Mouse (Mus musculus): ENCODE results near the gene Ptprm. TPM values are rescaled to one million over a fixed set of nuclear protein-coding genes. Genes with fewer than 3 reads are reported as not detected.

Ptprm gene
- polyA plus RNA-seq (2015; fragmentation: Nextera tagmentation; extraction: Ambion mirVana): 18.7 and 18.9 TPM in 2 replicates

DNA sequence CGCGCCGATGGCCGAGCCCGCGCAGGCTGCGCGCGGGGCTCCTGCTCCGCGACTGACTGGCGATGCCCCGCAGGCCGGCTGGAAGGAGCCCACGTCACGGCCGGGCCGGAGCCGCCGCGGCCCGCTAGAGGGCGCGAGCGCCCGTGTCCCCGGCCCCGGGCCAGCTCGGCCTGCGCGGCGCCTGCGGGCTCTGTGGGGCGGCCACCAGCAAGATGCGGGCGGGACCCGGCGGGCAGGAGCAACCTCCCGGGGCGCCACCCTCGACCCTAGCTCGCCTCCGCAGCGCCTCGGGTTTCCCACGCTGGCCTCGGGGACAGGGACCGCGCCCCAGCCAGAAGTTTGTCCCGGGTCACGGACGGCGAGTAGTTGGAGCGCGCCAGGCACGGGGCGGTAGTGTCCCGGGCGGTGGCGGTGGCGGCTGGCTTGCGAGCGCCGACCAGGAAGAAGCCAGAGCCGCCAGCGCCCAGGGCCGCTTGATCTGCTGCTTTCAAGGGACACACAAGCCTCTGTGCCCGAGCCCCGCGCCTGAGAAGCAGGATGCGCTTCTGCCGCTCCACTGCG is at the start of gene Ptprm:
Gene Ptprm (minus strand): TSS at position 7 of the 561 bp plus-strand sequence.
- Histone ChIP-seq H3K27me3 (no peaks in the 10 kb centered on the region), H3K9ac (peak within 1 kb of the TSS; percentile 81), H3K4me3 (replicated peaks) (peak within 1 kb of the TSS; percentile 89), H3K27ac (peak within 1 kb of the TSS; percentile 84), H3K36me3 (no peaks in the 10 kb centered on the region), H3K9me3 (replicated peaks) (no peaks in the 10 kb centered on the region), H3K4me1 (peaks cover 29% of the 10 kb centered on the region), H3K4me2 (peak within 1 kb of the TSS; percentile 88)
- under 1% methylated on average over 72 of the region's 73 CpGs for WGBS
- ATAC-seq (replicated peaks; ENCODE audit: low FRiP score): peak; percentile 95

DNA sequence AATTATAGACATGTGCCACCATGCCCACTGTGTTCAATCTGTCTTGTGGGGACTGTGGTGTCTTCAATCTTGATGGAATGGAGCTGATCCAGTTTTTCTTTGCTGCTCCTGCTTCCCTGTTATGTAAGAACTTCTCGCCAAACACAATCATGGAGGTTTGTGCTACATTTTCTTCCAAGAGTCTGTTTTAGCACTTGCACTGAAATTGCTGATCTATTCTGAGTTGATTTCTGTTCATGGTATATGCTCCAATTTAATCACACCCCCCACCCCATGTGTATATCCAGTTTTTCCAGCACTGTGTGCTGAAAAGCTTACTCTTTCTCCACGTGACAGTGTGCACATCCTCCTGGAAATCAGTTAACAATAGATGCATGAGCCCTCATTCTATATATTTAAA is 41.9 kb upstream of the Ptprm start:
- H3K27me3 ChIP-seq: no peaks in the 10 kb centered on the region
- no peak overlapping the region for H3K4me3 ChIP-seq (replicated peaks)
- H3K27ac ChIP-seq: no peak overlapping the region
- no peak overlapping the region for H3K9ac ChIP-seq
- H3K9me3 ChIP-seq (replicated peaks): no peaks in the 10 kb centered on the region
- no peaks in the 10 kb centered on the region for H3K4me1 ChIP-seq
- no peak overlapping the region for H3K4me2 ChIP-seq
- WGBS: 81% methylated on average over 2 of the region's 2 CpGs
- no peak for ATAC-seq (replicated peaks; ENCODE audit: low FRiP score)
- no peaks in the 10 kb centered on the region for H3K36me3 ChIP-seq

DNA sequence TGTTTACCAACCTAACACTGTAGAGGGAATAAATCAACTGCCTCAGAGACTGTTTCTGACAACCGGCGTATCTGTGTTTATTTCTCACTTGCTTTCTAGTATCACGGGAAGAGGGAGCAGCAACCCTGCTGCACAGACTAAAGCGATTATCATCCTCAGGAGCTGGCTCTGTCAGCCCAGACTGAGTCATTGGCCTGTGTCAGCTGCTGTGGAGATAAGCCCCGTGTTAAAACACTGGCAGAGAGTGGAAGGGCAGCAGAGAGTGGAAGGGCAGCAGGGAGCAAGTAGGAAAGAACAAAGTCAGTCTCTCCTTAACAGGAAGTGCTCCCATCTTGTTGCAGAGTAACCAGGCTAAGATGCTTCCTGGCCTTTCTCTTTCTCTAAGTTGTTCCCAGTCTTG is 36.6 kb upstream of the Ptprm start:
- Histone ChIP-seq H3K9ac (no peak overlapping the region), H3K27ac (no peak overlapping the region), H3K4me1 (no peaks in the 10 kb centered on the region), H3K9me3 (replicated peaks) (no peaks in the 10 kb centered on the region), H3K36me3 (no peaks in the 10 kb centered on the region), H3K4me3 (replicated peaks) (no peak overlapping the region), H3K4me2 (no peak overlapping the region), H3K27me3 (no peaks in the 10 kb centered on the region)
- no peak for ATAC-seq (replicated peaks; ENCODE audit: low FRiP score)
- 61% methylated on average over 5 of the region's 5 CpGs for WGBS

DNA sequence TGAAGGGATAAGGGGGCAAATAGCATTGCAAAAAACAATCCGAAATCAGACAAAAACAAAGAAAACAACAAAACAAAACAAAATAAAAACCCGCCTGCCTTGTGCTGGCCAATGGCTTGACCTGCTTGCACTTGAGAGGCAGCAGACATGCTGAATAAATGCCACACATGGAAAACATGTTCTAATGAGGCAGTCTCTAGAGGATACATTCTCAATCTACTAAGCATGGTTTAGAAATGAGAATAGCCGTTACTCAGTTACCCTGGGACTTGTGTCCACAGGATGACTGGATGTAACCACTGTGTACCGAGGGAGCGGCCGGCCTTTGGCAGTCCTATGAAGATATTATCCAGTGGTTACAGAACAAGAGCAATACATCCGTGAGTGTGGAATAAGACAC is 33.9 kb upstream of the Ptprm start:
- Histone ChIP-seq H3K4me2 (no peak overlapping the region), H3K4me1 (no peaks in the 10 kb centered on the region), H3K9ac (no peak overlapping the region), H3K36me3 (no peaks in the 10 kb centered on the region), H3K4me3 (replicated peaks) (no peak overlapping the region), H3K9me3 (replicated peaks) (no peaks in the 10 kb centered on the region), H3K27me3 (no peaks in the 10 kb centered on the region), H3K27ac (no peak overlapping the region)
- 83% methylated on average over 7 of the region's 7 CpGs for WGBS
- no peak for ATAC-seq (replicated peaks; ENCODE audit: low FRiP score)

DNA sequence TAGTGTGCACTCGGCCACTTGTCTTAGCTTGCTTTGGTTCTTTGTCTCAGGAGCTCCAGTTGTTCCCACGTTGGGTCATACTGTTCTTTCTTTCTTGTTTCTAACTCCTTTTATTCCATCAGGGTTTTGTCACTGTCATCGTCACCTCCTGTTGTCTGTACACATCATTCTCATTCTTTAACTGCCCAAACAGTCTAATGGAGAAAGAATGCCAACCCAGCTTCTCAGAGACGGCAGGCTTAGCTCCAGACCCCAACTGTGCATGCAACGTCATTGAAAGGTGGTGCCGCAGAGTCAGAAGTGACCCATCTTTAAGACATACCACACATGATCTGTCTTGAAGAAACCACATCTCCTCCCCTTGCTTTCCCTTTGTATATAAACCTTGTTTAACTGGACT is 31.0 kb upstream of the Ptprm start:
- H3K27ac ChIP-seq: no peak overlapping the region
- no peak overlapping the region for H3K4me3 ChIP-seq (replicated peaks)
- H3K27me3 ChIP-seq: no peaks in the 10 kb centered on the region
- H3K4me2 ChIP-seq: no peak overlapping the region
- no peak for ATAC-seq (replicated peaks; ENCODE audit: low FRiP score)
- H3K9ac ChIP-seq: no peak overlapping the region
- 78% methylated on average over 6 of the region's 6 CpGs for WGBS
- no peaks in the 10 kb centered on the region for H3K36me3 ChIP-seq
- H3K4me1 ChIP-seq: no peaks in the 10 kb centered on the region
- H3K9me3 ChIP-seq (replicated peaks): no peaks in the 10 kb centered on the region

DNA sequence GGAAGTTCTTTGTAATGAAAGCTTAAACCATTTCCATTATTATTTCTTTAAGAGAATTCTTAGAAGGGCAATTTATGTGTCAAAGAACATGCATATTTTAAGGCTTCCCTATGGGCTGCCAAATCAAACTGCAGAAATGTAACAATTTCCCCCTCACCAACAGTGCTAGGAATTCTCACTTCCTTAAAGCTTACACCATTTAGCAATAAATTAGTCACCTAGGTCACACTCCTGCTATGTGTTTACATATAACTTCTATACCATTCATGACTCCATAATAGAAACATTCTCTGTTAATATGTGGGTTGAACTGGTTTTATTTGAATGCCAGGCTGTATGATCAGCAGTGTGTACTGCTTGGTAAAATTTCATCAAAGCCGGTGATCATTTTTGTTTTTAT is 29.4 kb upstream of the Ptprm start:
- H3K36me3 ChIP-seq: no peaks in the 10 kb centered on the region
- no peak for ATAC-seq (replicated peaks; ENCODE audit: low FRiP score)
- WGBS: 88% methylated on average over 1 of the region's 1 CpGs
- no peak overlapping the region for H3K27ac ChIP-seq
- no peak overlapping the region for H3K4me3 ChIP-seq (replicated peaks)
- no peak overlapping the region for H3K4me2 ChIP-seq
- no peaks in the 10 kb centered on the region for H3K27me3 ChIP-seq
- no peaks in the 10 kb centered on the region for H3K9me3 ChIP-seq (replicated peaks)
- no peak overlapping the region for H3K9ac ChIP-seq
- no peaks in the 10 kb centered on the region for H3K4me1 ChIP-seq

DNA sequence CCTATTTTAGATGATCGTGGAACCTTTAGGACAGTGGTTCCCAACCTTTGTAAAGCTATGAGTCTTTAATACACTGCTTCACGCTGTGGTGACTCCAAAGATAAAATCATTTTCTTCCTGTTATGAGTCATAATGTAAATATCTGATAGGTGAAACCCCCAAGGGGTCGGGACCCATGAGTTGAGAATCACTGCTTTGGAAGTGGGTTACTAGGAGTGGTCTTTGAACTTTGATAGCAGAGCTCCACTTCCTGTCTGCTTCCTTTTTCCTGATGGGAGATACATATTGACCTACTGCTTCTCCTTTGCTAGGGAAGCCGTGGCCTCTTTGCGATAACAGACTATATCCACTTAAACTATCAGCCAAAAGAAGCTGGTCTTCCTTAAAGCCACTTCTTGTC is 27.4 kb upstream of the Ptprm start:
- H3K36me3 ChIP-seq: no peaks in the 10 kb centered on the region
- H3K9ac ChIP-seq: no peak overlapping the region
- no peaks in the 10 kb centered on the region for H3K4me1 ChIP-seq
- H3K27me3 ChIP-seq: no peaks in the 10 kb centered on the region
- no peak overlapping the region for H3K27ac ChIP-seq
- 69% methylated on average over 5 of the region's 5 CpGs for WGBS
- no peak overlapping the region for H3K4me3 ChIP-seq (replicated peaks)
- no peak for ATAC-seq (replicated peaks; ENCODE audit: low FRiP score)
- no peaks in the 10 kb centered on the region for H3K9me3 ChIP-seq (replicated peaks)
- no peak overlapping the region for H3K4me2 ChIP-seq

DNA sequence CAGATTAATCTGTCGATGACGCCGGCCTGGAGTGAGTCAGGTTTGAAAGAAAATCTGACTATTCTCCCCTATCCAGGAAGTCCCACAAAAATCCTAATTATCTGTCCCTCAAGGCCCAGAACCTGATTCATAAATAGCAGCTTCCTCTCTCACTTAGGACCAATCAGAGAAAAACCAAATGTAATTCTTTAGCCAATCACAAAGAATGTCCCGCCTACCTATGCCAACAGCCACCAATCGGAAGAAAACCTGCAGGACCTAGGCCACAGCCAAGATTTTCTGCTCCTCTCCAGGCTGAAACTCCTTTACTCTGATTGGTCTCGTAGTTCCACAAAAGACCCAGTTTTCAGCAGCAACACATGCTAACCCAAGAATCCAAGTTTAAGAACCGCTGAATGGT is 13.6 kb upstream of the Ptprm start:
- no peak overlapping the region for H3K4me2 ChIP-seq
- no peak overlapping the region for H3K27ac ChIP-seq
- H3K36me3 ChIP-seq: no peaks in the 10 kb centered on the region
- ATAC-seq (replicated peaks; ENCODE audit: low FRiP score): no peak
- no peak overlapping the region for H3K4me3 ChIP-seq (replicated peaks)
- no peaks in the 10 kb centered on the region for H3K27me3 ChIP-seq
- no peaks in the 10 kb centered on the region for H3K9me3 ChIP-seq (replicated peaks)
- peaks cover 4% of the 10 kb centered on the region for H3K4me1 ChIP-seq
- WGBS: 93% methylated on average over 7 of the region's 7 CpGs
- H3K9ac ChIP-seq: no peak overlapping the region

DNA sequence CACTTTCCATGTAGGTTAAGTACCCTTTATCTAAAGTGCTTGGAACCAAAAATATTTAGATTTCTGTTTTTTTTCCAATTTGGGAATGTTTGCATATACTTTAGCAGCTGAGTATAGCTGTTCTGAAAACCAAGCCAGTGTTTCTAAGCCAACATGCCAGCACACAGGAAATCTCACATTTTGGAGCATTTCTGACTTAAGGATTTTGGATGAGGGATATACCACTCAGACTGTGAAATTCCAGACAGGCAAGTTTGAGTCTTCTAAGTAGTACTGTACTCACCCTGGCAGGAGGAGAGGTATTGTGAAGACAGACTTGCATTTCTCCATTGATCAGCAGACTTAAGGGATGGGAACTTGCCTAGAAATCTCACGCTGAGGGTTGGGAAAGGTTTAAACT is 10.2 kb upstream of the Ptprm start:
- Histone ChIP-seq H3K27me3 (no peaks in the 10 kb centered on the region), H3K4me1 (peaks cover 4% of the 10 kb centered on the region), H3K4me3 (replicated peaks) (no peak overlapping the region), H3K36me3 (no peaks in the 10 kb centered on the region), H3K9me3 (replicated peaks) (no peaks in the 10 kb centered on the region), H3K4me2 (no peak overlapping the region), H3K27ac (no peak overlapping the region), H3K9ac (no peak overlapping the region)
- no peak for ATAC-seq (replicated peaks; ENCODE audit: low FRiP score)
- 81% methylated on average over 1 of the region's 1 CpGs for WGBS

DNA sequence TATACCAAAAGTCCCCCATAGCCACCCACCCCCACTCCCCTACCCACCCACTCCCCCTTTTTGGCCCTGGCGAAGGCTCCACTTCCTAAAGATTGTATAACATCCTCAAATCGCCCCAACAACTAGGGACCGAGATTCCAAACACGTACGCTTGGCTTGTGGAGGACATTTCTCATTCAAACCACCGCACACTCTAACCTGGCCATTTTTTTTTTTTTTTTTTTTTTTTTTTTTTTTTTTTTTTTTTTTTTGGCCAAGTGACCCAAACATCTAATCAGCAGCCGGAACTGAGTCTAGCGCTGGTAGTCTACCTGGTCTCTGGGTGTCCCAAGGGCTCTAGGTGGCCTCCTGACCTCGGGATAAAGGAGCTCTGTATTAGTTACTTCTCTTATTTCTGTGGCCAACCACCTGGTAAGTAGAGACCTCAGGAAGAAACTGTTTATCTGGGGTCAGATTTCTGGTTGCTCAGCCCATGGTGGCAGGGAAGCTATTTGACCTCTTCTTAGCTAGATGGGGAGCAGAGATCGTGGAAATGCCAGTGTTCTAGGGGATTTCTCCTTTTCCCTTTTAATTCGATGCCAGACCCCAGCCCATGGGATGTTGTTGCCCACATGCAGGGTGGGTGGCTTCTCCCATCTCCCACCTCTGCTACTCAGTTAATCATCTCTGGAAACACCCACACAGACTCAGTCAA is 9.3 kb upstream of the Ptprm start:
- WGBS: 73% methylated on average over 11 of the region's 11 CpGs
- Histone ChIP-seq H3K9me3 (replicated peaks) (no peaks in the 10 kb centered on the region), H3K4me2 (no peak overlapping the region), H3K27ac (no peak overlapping the region), H3K4me1 (peaks cover 4% of the 10 kb centered on the region), H3K36me3 (no peaks in the 10 kb centered on the region), H3K27me3 (no peaks in the 10 kb centered on the region), H3K4me3 (replicated peaks) (no peak overlapping the region), H3K9ac (no peak overlapping the region)
- no peak; the same call in 1 of the 2 replicates for ATAC-seq (replicated peaks; ENCODE audit: low FRiP score)

DNA sequence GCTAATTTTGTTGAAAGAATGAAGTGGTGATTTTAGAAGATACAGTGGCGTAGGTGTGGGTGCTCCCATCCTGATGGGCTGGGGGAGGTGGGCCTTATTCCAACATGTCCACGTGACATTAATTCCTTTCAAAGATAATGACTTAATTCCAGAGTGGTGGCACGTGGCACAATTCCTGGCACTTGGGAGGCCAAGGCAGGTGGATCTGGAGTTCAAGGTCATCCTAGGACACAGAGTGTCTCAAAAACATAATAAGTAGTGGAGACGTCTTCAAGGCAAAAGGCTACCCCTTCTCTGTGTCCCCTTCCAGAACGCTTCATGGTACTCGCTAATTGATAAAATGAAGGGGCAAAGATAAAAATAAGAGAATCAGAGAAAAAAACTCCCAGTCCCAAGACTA is 7.9 kb upstream of the Ptprm start:
- no peak overlapping the region for H3K27ac ChIP-seq
- no peaks in the 10 kb centered on the region for H3K27me3 ChIP-seq
- H3K4me2 ChIP-seq: no peak overlapping the region
- no peak overlapping the region for H3K4me3 ChIP-seq (replicated peaks)
- WGBS: 86% methylated on average over 6 of the region's 6 CpGs
- H3K36me3 ChIP-seq: no peaks in the 10 kb centered on the region
- no peak overlapping the region for H3K9ac ChIP-seq
- ATAC-seq (replicated peaks; ENCODE audit: low FRiP score): no peak
- H3K9me3 ChIP-seq (replicated peaks): no peaks in the 10 kb centered on the region
- peaks cover 4% of the 10 kb centered on the region for H3K4me1 ChIP-seq

DNA sequence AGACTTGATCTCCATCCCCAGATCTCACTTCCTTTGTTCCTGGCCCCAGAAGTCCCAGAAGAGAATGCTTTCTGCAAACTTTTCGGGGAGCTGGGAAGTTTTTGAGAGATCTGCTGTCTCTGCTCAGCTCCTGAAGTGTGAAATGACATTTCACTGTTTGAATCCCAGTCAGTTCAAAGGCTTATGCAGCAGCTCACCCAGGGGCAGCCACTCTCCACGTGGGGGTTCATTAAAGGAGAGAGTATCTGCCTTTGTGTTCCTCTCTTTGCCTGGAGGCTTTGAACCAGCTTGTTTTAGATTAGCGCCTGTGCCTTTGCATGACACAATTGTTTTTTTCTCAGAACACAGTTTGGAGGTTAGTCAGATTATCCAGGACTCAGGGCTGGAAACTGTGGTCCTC is 6.3 kb upstream of the Ptprm start:
- Histone ChIP-seq H3K27me3 (no peaks in the 10 kb centered on the region), H3K36me3 (no peaks in the 10 kb centered on the region), H3K4me3 (replicated peaks) (no peak overlapping the region), H3K27ac (no peak overlapping the region), H3K9me3 (replicated peaks) (no peaks in the 10 kb centered on the region), H3K9ac (no peak overlapping the region), H3K4me1 (peaks cover 5% of the 10 kb centered on the region), H3K4me2 (no peak overlapping the region)
- ATAC-seq (replicated peaks; ENCODE audit: low FRiP score): no peak
- 21% methylated on average over 3 of the region's 3 CpGs for WGBS

DNA sequence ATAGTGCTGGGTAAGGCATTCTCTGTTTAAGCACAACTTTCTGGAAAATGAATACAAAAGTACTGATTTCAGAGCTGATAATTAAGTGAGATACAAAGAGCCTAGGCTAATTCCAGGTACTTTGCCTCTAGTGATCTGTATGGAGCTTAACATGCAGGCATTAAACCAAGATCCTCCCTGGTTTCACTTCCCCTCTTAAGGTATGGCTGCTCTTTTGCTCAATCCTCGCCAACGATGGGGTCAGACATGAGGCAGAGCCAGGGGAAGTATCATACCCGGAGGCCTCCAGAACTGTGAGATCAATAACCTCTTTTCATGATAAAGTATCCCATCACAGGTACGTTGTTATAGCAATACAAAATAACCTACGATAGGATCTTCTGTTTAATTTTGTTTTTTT is 5.3 kb upstream of the Ptprm start:
- peaks cover 10% of the 10 kb centered on the region for H3K4me1 ChIP-seq
- H3K36me3 ChIP-seq: no peaks in the 10 kb centered on the region
- no peaks in the 10 kb centered on the region for H3K9me3 ChIP-seq (replicated peaks)
- WGBS: 93% methylated on average over 5 of the region's 5 CpGs
- ATAC-seq (replicated peaks; ENCODE audit: low FRiP score): no peak
- no peak overlapping the region for H3K9ac ChIP-seq
- no peak overlapping the region for H3K4me2 ChIP-seq
- no peak overlapping the region for H3K4me3 ChIP-seq (replicated peaks)
- H3K27ac ChIP-seq: no peak overlapping the region
- H3K27me3 ChIP-seq: no peaks in the 10 kb centered on the region
